Mouse (Mus musculus): Measurements from ENCODE around the gene Vmn1r165.
"Not testable (repeated sequence)": the region's sequence is repeated elsewhere in the genome, so short reads cannot be mapped to it uniquely, and the experiment has no call there.

Vmn1r165 gene

DNA sequence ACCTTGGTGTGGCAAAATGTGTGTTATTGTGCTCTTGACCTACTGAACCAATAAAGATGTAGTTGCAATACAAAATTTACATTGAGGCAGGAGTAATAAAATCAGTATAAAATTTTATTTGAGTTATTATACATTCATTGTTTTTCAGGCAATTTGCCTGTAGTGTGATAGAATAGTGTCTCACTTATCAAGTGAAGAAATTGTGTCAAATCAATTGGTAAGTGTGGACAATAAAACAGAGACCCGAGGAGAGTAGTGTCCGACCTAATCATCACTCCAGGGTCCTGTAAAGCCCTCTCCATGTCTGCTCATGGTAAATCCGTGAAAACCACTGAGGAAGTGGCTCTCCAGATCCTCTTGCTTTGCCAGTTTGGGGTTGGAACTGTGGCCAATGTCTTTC is at the start of gene Vmn1r165:
TSS of gene Vmn1r165 (plus strand) at position 301 of the 400 bp plus-strand sequence.
- DNase-seq (ENCODE audit: low read depth), result not testable (repeated sequence)

DNA sequence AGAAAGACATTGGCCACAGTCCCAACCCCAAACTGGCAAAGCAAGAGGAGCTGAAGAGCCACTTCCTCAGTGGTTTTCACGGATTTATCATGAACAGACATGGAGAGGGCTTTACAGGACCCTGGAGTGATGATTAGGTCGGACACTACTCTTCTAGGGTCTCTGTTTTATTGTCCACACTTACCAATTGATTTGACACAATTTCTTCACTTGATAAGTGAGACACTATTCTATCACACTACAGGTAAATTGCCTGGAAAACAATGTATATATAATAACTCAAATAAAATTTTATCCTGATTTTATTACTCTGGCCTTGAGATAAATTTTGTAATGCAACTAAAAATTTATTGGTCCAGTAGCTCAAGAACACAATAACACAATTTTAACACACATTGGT is 34.5 kb downstream of the Vmn1r165 start, which contains the start of gene Vmn1r166:
TSS of gene Vmn1r166 (minus strand) at position 101 of the 400 bp plus-strand sequence.
- not testable (repeated sequence) for DNase-seq (ENCODE audit: low read depth)

All from NIH3T3 (cell line).